Mouse (Mus musculus) limb, embryonic 14.5 days (tissue): ENCODE results near the gene Rnf121. TPM values are rescaled to one million over a fixed set of nuclear protein-coding genes. Genes with fewer than 3 reads are reported as not detected.
A peak's percentile ranks its signal among the peaks of the same experiment; 100 is the strongest.

Experiments
- ATAC-seq: fragments of 200-750 bp; cut with Nextera tagmentation; 2 replicates; pipeline ENCODE4 v1.8.0; 2017; ENCODE audit warnings: low read depth, moderate number of reproducible peaks, moderate TSS enrichment; ENCODE audit not compliant: low FRiP score
- DNase-seq: peaks from one replicate; pipeline ENCODE4 v3.0.0-alpha.2; 2015; ENCODE audit warnings: low spot score
- H3K27ac ChIP-seq: fragments of 300-500 bp; sonication (generic); replicated peaks from 2 replicates; pipeline ENCODE4 v1.5.1; 2014; ENCODE audit warnings: low read depth, mild to moderate bottlenecking, low read length, moderate library complexity, mixed read lengths
- H3K27me3 ChIP-seq: fragments of 300-500 bp; sonication (generic); 2 replicates; pipeline ENCODE4 v1.6.1; 2014; ENCODE audit warnings: low read length, mixed read lengths; ENCODE audit not compliant: control insufficient read depth, insufficient read depth
- H3K36me3 ChIP-seq: fragments of 300-500 bp; sonication (generic); 2 replicates; pipeline ENCODE4 v1.6.1; 2014; ENCODE audit warnings: mild to moderate bottlenecking, low read length, moderate library complexity, mixed read lengths; ENCODE audit not compliant: control insufficient read depth, insufficient read depth
- H3K4me1 ChIP-seq: fragments of 300-500 bp; sonication (generic); 2 replicates; pipeline ENCODE4 v1.6.1; 2014; ENCODE audit warnings: antibody characterized with exemption, low read length, mixed read lengths; ENCODE audit not compliant: control insufficient read depth, insufficient read depth
- H3K4me2 ChIP-seq: fragments of 300-500 bp; sonication (generic); replicated peaks from 2 replicates; pipeline ENCODE4 v1.6.1; 2014; ENCODE audit warnings: low read depth, mild to moderate bottlenecking, low read length, moderate library complexity; ENCODE audit not compliant: severe bottlenecking
- H3K4me3 ChIP-seq: fragments of 300-500 bp; sonication (generic); replicated peaks from 2 replicates; pipeline ENCODE4 v1.5.1; 2014; ENCODE audit warnings: low read length
- H3K9ac ChIP-seq: fragments of 300-500 bp; sonication (generic); 2 replicates; pipeline ENCODE4 v1.6.1; 2014; ENCODE audit warnings: mild to moderate bottlenecking, low read depth, low read length, moderate library complexity; ENCODE audit not compliant: severe bottlenecking
- H3K9me3 ChIP-seq: fragments of 300-500 bp; sonication (generic); 2 replicates; pipeline ENCODE4 v1.6.1; 2016; ENCODE audit warnings: low read length; ENCODE audit not compliant: control insufficient read depth
- POLR2A ChIP-seq: fragments of 200-500 bp; IDR thresholded peaks from 2 replicates; pipeline ENCODE4 v1.8.0; 2012; ENCODE audit warnings: inconsistent platforms, mild to moderate bottlenecking, moderate library complexity, borderline replicate concordance; ENCODE audit not compliant: insufficient read depth, insufficient read length; ENCODE audit errors: extremely low read depth
- WGBS: fragments of 180-500 bp; shearing (Covaris S2); extraction: QIAGEN DNeasy Blood & Tissue Kit; methylation state at CpG from one replicate; pipeline ENCODE4 v1.1.7; 2014; 5-methylcytosine and 5-hydroxymethylcytosine counted together
- polyA plus RNA-seq, 2 experiments: library from polyadenylated mRNA; depleted of rRNA in 1 of 2; stranded (reverse) in 1 of 2; unstranded in 1 of 2; fragments of >200 nt; fragmentation: Nextera tagmentation in 1 of 2; extraction: Ambion mirVana in 1 of 2; gene quantifications; 2 replicates each; pipeline versions ENCODE4 v1.2.1 to v1.2.3; 2012 to 2014

The Rnf121 gene
- polyA plus RNA-seq, 2 experiments = 34.1 to 83.0 TPM

DNA sequence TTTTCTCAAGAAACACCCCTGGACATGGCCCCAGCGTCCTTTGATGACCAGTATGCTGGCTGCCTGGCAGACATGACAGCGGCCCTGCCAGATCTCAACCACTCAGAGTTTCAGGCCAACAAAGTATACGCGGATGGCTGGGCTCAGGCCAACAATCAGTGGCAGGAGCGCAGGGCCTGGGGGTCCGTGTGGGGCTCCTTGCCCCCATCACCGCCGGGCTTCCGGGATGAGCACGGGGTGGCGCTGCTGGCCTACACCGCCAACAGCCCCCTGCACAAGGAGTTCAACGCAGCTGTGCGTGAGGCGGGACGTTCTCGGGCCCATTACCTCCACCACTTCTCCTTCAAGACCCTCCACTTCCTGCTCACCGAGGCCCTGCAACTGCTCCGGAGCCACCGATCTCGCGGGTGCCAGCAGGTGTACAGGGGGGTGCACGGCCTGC lies 41.5 kb upstream of the Rnf121 start:
- no peak for TF ChIP-seq POLR2A
- no peaks in the 10 kb centered on the region for H3K27me3 ChIP-seq
- peaks cover 6% of the 10 kb centered on the region; the same call in 1 of the 2 replicates for H3K4me1 ChIP-seq
- no peaks in the 10 kb centered on the region for H3K9me3 ChIP-seq
- no peaks in the 10 kb centered on the region for H3K36me3 ChIP-seq
- peak overlapping the region; percentile 53 for H3K9ac ChIP-seq
- ATAC-seq = no peak
- DNase-seq = no peak
- H3K27ac ChIP-seq = no peak overlapping the region
- peak overlapping the region; percentile 63 for H3K4me2 ChIP-seq
- H3K4me3 ChIP-seq = peak overlapping the region; percentile 27
- 13% methylated on average over 22 of the region's 23 CpGs for WGBS

DNA sequence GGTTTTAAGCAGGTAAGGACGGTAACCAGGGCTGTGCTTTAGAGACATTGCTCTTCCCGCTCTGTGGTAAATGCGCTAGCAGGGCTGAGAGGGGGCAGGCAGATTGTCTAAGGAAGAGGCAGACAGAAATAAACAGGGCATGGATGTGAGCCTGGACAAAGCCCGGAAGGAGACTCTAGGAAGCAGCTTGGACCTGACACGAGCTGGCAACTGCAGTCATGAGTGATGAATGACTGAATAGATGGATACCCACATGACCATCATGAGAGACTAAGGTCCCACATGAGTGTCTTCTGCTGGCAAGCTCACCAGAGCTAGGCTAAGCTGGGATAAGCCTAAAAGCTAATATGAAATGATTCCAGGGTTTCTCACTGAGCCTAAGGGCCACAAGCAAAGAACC lies 38.9 kb upstream of the Rnf121 start:
- Histone ChIP-seq H3K9me3 (no peaks in the 10 kb centered on the region), H3K36me3 (no peaks in the 10 kb centered on the region), H3K27ac (no peak overlapping the region), H3K4me3 (no peak overlapping the region), H3K27me3 (no peaks in the 10 kb centered on the region), H3K4me2 (no peak overlapping the region), H3K4me1 (peaks cover 12% of the 10 kb centered on the region; the same call in 1 of the 2 replicates), H3K9ac (no peak overlapping the region)
- no peak for TF ChIP-seq POLR2A
- ATAC-seq (no peak), DNase-seq (no peak)
- 69% methylated on average over 5 of the region's 5 CpGs for WGBS

- H3K9ac ChIP-seq = no peak overlapping the region
- no peaks in the 10 kb centered on the region for H3K36me3 ChIP-seq
- no peaks in the 10 kb centered on the region for H3K9me3 ChIP-seq
- H3K4me3 ChIP-seq = no peak overlapping the region
- no peak overlapping the region for H3K27ac ChIP-seq
- ATAC-seq = no peak
- no peak for TF ChIP-seq POLR2A
- no peaks in the 10 kb centered on the region for H3K27me3 ChIP-seq
- no peak overlapping the region for H3K4me2 ChIP-seq
- DNase-seq = no peak
- WGBS = 75% methylated on average over 2 of the region's 2 CpGs
- H3K4me1 ChIP-seq = peaks cover 12% of the 10 kb centered on the region; the same call in 1 of the 2 replicates
Observed at GRCm38 (mm10) chr7:102103555-102103954, 38.3 kb upstream of the Rnf121 start.

GRCm38 (mm10) chr7:102102696-102103095 lies 37.4 kb upstream of the Rnf121 start:
- Histone ChIP-seq H3K4me1 (peaks cover 12% of the 10 kb centered on the region; the same call in 1 of the 2 replicates), H3K4me3 (no peak overlapping the region), H3K27ac (no peak overlapping the region), H3K4me2 (no peak overlapping the region), H3K27me3 (no peaks in the 10 kb centered on the region), H3K9me3 (no peaks in the 10 kb centered on the region), H3K36me3 (no peaks in the 10 kb centered on the region), H3K9ac (no peak overlapping the region)
- no peak for ATAC-seq
- DNase-seq = no peak
- WGBS = 38% methylated on average over 6 of the region's 6 CpGs
- TF ChIP-seq POLR2A = no peak

- Histone ChIP-seq H3K36me3 (no peaks in the 10 kb centered on the region), H3K4me1 (peaks cover 12% of the 10 kb centered on the region; the same call in 1 of the 2 replicates), H3K9ac (no peak overlapping the region), H3K9me3 (no peaks in the 10 kb centered on the region), H3K4me3 (no peak overlapping the region), H3K4me2 (no peak overlapping the region), H3K27ac (no peak overlapping the region), H3K27me3 (no peaks in the 10 kb centered on the region)
- no peak for ATAC-seq
- DNase-seq = no peak
- WGBS = 53% methylated on average over 8 of the region's 8 CpGs
- no peak for TF ChIP-seq POLR2A
Observed at GRCm38 (mm10) chr7:102102241-102102640, 37.0 kb upstream of the Rnf121 start.

GRCm38 (mm10) chr7:102101487-102101886 lies 36.2 kb upstream of the Rnf121 start, which contains the start of gene Art1:
Art1 (plus strand) TSS chr7:102101743.
- Histone ChIP-seq H3K9me3 (no peaks in the 10 kb centered on the region), H3K4me2 (no peak within 1 kb of the TSS), H3K4me3 (no peak within 1 kb of the TSS), H3K4me1 (peaks cover 6% of the 10 kb centered on the region; the same call in 1 of the 2 replicates), H3K27ac (0 out of 2 replicates have a peak within 1 kb of the TSS, but pooled peaks have one; percentile 19), H3K9ac (no peak within 1 kb of the TSS), H3K36me3 (no peaks in the 10 kb centered on the region), H3K27me3 (no peaks in the 10 kb centered on the region)
- TF ChIP-seq POLR2A = no peak
- DNase-seq (no peak), ATAC-seq (0 out of 2 replicates have a peak, but pooled peaks have one; percentile 27)
- WGBS = 45% methylated on average over 5 of the region's 5 CpGs
